ENCODE assay signal across 23 mouse cellular contexts in genomic region chr9:58411556-58411955, GRCm38 (mm10). TPM values are rescaled to one million over a fixed set of nuclear protein-coding genes. Genes with fewer than 3 reads are reported as not detected.
DNase-seq lines count a peak whose midpoint lies in the region; ATAC-seq and TF ChIP-seq lines count a peak whose summit lies in the region.
"Had no signal": no experiment of that assay in that cellular context is flagged by ENCODE, and none has a peak within 500 bp of the region (broad histone marks: within the 10 kb centered on the region; RNA-seq: fewer than 3 reads in every experiment).

No protein-coding gene starts in this region.

- TF ChIP-seq CTCF in heart, adult 2 months (IDR thresholded peaks at IDR 0.05): no peak

- no peaks in the 10 kb centered on the region for H3K79me2 ChIP-seq in heart, adult 2 months (replicated peaks; ENCODE audit: control insufficient read depth, insufficient read depth, low read length)

- no peak for TF ChIP-seq POLR2A in heart, adult 2 months (IDR thresholded peaks at IDR 0.05; ENCODE audit: insufficient read depth, low read depth, low read length)

- H3K9ac ChIP-seq in heart, adult 2 months (ENCODE audit: low read depth, low read length): no peak overlapping the region
- H3K9ac ChIP-seq in heart, embryonic 12.5 days: no peak overlapping the region
- H3K9ac ChIP-seq in heart, embryonic 16.5 days (ENCODE audit: low read length): no peak overlapping the region
- no peak overlapping the region for H3K9ac ChIP-seq in midbrain, embryonic 16.5 days (ENCODE audit: low read depth, low read length)
- H3K9ac ChIP-seq: embryonic facial prominence, embryonic 13.5 days; forebrain, embryonic 12.5 days had no signal

- no peak overlapping the region for H3K4me2 ChIP-seq in heart, embryonic 12.5 days
- no peak overlapping the region for H3K4me2 ChIP-seq in heart, embryonic 16.5 days (ENCODE audit: low read depth, low read length)
- no peak overlapping the region for H3K4me2 ChIP-seq in midbrain, embryonic 16.5 days (ENCODE audit: low read length)
- H3K4me2 ChIP-seq: embryonic facial prominence, embryonic 13.5 days; forebrain, embryonic 12.5 days had no signal

- peaks cover 7% of the 10 kb centered on the region for H3K4me1 ChIP-seq in heart, adult 2 months (ENCODE audit: control insufficient read depth, insufficient read depth, low read length)
- peaks cover 14% of the 10 kb centered on the region for H3K4me1 ChIP-seq in heart, embryonic 12.5 days (replicated peaks)
- peaks cover 16% of the 10 kb centered on the region for H3K4me1 ChIP-seq in heart, embryonic 10.5 days
- H3K4me1 ChIP-seq in heart, embryonic 16.5 days (ENCODE audit: control insufficient read depth, insufficient read depth, low read length): 0 out of 2 replicates have a peak, but pooled peaks cover 5% of the 10 kb centered on the region
- no peaks in the 10 kb centered on the region for H3K4me1 ChIP-seq in midbrain, embryonic 16.5 days (ENCODE audit: control insufficient read depth, insufficient read depth, low read length)
- H3K4me1 ChIP-seq: embryonic facial prominence, embryonic 13.5 days had no signal

- H3K27ac ChIP-seq in heart, adult 2 months: peak overlapping the region; percentile 53
- H3K27ac ChIP-seq in heart, embryonic 12.5 days (ENCODE audit: poor library complexity, severe bottlenecking): no peak overlapping the region
- H3K27ac ChIP-seq in heart, embryonic 10.5 days: 0 out of 2 replicates have a peak overlapping the region, but pooled peaks have one; percentile 69
- H3K27ac ChIP-seq in heart, embryonic 16.5 days (ENCODE audit: low read length): no peak overlapping the region
- no peak overlapping the region for H3K27ac ChIP-seq in midbrain, embryonic 16.5 days (ENCODE audit: low read length)
- H3K27ac ChIP-seq: embryonic facial prominence, embryonic 13.5 days; forebrain, embryonic 12.5 days had no signal

- H3K36me3 ChIP-seq in heart, adult 2 months (ENCODE audit: control insufficient read depth, insufficient read depth, low read length): no peaks in the 10 kb centered on the region
- no peaks in the 10 kb centered on the region for H3K36me3 ChIP-seq in heart, embryonic 12.5 days
- H3K36me3 ChIP-seq in heart, embryonic 10.5 days: no peaks in the 10 kb centered on the region
- H3K36me3 ChIP-seq in heart, embryonic 16.5 days (ENCODE audit: control insufficient read depth, insufficient read depth): no peaks in the 10 kb centered on the region
- H3K36me3 ChIP-seq in midbrain, embryonic 16.5 days (ENCODE audit: control insufficient read depth, insufficient read depth, low read length): no peaks in the 10 kb centered on the region
- H3K36me3 ChIP-seq: embryonic facial prominence, embryonic 13.5 days; forebrain, embryonic 12.5 days had no signal

- no peaks in the 10 kb centered on the region for H3K27me3 ChIP-seq in heart, adult 2 months (ENCODE audit: control insufficient read depth, insufficient read depth, low read length)
- peaks cover 10% of the 10 kb centered on the region for H3K27me3 ChIP-seq in heart, embryonic 12.5 days (replicated peaks)
- H3K27me3 ChIP-seq in heart, embryonic 10.5 days (ENCODE audit: insufficient read depth, poor library complexity, severe bottlenecking): peaks cover 7% of the 10 kb centered on the region; the same call in 1 of the 2 replicates
- H3K27me3 ChIP-seq in heart, embryonic 16.5 days (ENCODE audit: control insufficient read depth, insufficient read depth, low read length): no peaks in the 10 kb centered on the region
- no peaks in the 10 kb centered on the region for H3K27me3 ChIP-seq in midbrain, embryonic 16.5 days (ENCODE audit: control insufficient read depth, insufficient read depth, low read depth, low read length)
- H3K27me3 ChIP-seq: embryonic facial prominence, embryonic 13.5 days; forebrain, embryonic 12.5 days had no signal

- no peaks in the 10 kb centered on the region for H3K9me3 ChIP-seq in heart, embryonic 12.5 days (replicated peaks)
- H3K9me3 ChIP-seq in heart, embryonic 10.5 days: no peaks in the 10 kb centered on the region
- H3K9me3 ChIP-seq in heart, embryonic 16.5 days (replicated peaks; ENCODE audit: control insufficient read depth, low read length): no peaks in the 10 kb centered on the region
- no peaks in the 10 kb centered on the region for H3K9me3 ChIP-seq in midbrain, embryonic 16.5 days (replicated peaks; ENCODE audit: control insufficient read depth, low read length, poor library complexity, severe bottlenecking)
- H3K9me3 ChIP-seq: embryonic facial prominence, embryonic 13.5 days; forebrain, embryonic 12.5 days had no signal

- no peak overlapping the region for H3K4me3 ChIP-seq in heart, adult 2 months
- H3K4me3 ChIP-seq in heart, embryonic 12.5 days: no peak overlapping the region
- no peak overlapping the region for H3K4me3 ChIP-seq in heart, embryonic 10.5 days
- H3K4me3 ChIP-seq in heart, embryonic 16.5 days (ENCODE audit: low read length): no peak overlapping the region
- no peak overlapping the region for H3K4me3 ChIP-seq in midbrain, embryonic 16.5 days (ENCODE audit: low read depth, low read length)
- H3K4me3 ChIP-seq: embryonic facial prominence, embryonic 13.5 days; forebrain, embryonic 12.5 days had no signal

- no peak for TF ChIP-seq EP300 in heart, adult 2 months (IDR thresholded peaks at IDR 0.05; ENCODE audit: insufficient read depth, low read depth, low read length)

- intact Hi-C loops in heart, adult 2 months (cut with DNase I): loop anchor here (5.0 kb wide), 1 partner anchor 46 kb away; no protein-coding TSS in a partner anchor

- WGBS in heart, adult 2 months: 48% methylated on average over 9 of the region's 9 CpGs
- WGBS in heart, embryonic 12.5 days: 44% methylated on average over 9 of the region's 9 CpGs
- WGBS in heart, embryonic 10.5 days: 35% methylated on average over 9 of the region's 9 CpGs
- WGBS in heart, embryonic 16.5 days: 46% methylated on average over 9 of the region's 9 CpGs
- 76% methylated on average over 9 of the region's 9 CpGs for WGBS in midbrain, embryonic 16.5 days

- DNase-seq in heart, adult 2 months: peak; percentile 20 to 42
- no peak for DNase-seq in heart, embryonic 10.5 days (ENCODE audit: low spot score)
- no peak for DNase-seq in thymus, postnatal 4 days
- DNase-seq in thymus, postnatal 36 days: no peak
- DNase-seq: adrenal gland, adult 2 months; adrenal gland, postnatal 25 days; cerebellum, adult 18-20 months; cerebellum, adult 9-11 months; cerebellum, postnatal 36 days; gastrocnemius, postnatal 10 days; kidney, adult 8-10 months had no signal

- ATAC-seq in heart, embryonic 12.5 days (ENCODE audit: insufficient number of reproducible peaks, low FRiP score): no peak
- peak; percentile 56; the same call in 1 of the 2 replicates for ATAC-seq in heart, embryonic 16.5 days (replicated peaks; ENCODE audit: extremely low read depth, insufficient read depth, low FRiP score)
- ATAC-seq in midbrain, embryonic 16.5 days: no peak
- ATAC-seq: forebrain, embryonic 16.5 days; hindbrain, embryonic 16.5 days; inflammation-experienced regulatory T-cells, adult 6 months; intestine, postnatal 0 days had no signal

RNA-seq across cellular contexts. Expression of gene Tbc1d21, which starts 41.3 kb away (rescaled TPM):
- not detected for total RNA-seq in heart, adult 2 months (2021)
- not detected in 2 replicates for polyA plus RNA-seq in heart, adult 2 months (2012; rRNA removed)
- not detected in 2 replicates for polyA plus RNA-seq in heart, embryonic 12.5 days (2016; fragmentation: Nextera tagmentation; extraction: Ambion mirVana)
- not detected in 2 replicates for polyA plus RNA-seq in heart, embryonic 10.5 days (2016; fragmentation: Nextera tagmentation; extraction: Ambion mirVana)
- polyA plus RNA-seq in heart, embryonic 16.5 days (2015; fragmentation: Nextera tagmentation; extraction: Ambion mirVana): not detected in 2 replicates
- polyA plus RNA-seq in midbrain, embryonic 16.5 days (2015; fragmentation: Nextera tagmentation; extraction: Ambion mirVana): not detected in 2 replicates
- total RNA-seq: adrenal gland, adult 2 months; adrenal gland, postnatal 25 days; ES-E14; gastrocnemius, postnatal 10 days had no signal
- polyA plus RNA-seq: adrenal gland, adult 2 months; embryonic facial prominence, embryonic 13.5 days; forebrain, embryonic 12.5 days; forebrain, embryonic 16.5 days; frontal cortex, adult 2 months; hindbrain, embryonic 11.5 days; hindbrain, embryonic 16.5 days; inflammation-experienced regulatory T-cells, adult 6 months; intestine, postnatal 0 days had no signal

Comparison
In these comparisons a context has a peak if more than half of its experiments do, and no peak if none do; other contexts are left out.
1. DNase-seq: peak in heart, adult 2 months (2 of 2); none in heart, embryonic 10.5 days (single experiment), thymus, postnatal 4 days (single experiment) and thymus, postnatal 36 days (0 of 2).
2. H3K27ac ChIP-seq: peak in heart, adult 2 months (single experiment) and heart, embryonic 10.5 days (single experiment); none in heart, embryonic 12.5 days (single experiment), heart, embryonic 16.5 days (single experiment) and midbrain, embryonic 16.5 days (single experiment).